Mouse (Mus musculus) left cerebral cortex, adult 2 months (tissue): ENCODE measurements around the gene Hnrnpdl. TPM values are rescaled to one million over a fixed set of nuclear protein-coding genes. Genes with fewer than 3 reads are reported as not detected.

Source experiments
- DNase-seq, 2 experiments: peaks; one replicate each; pipeline ENCODE4 v3.0.0; 2021 to 2022; ENCODE audit warnings: low spot score in 2 of 2, mixed read lengths in 1 of 2; ENCODE audit errors: extremely low spot score in 1 of 2
- H3K27ac ChIP-seq: fragments of 200-600 bp; 2 replicates; pipeline ENCODE4 v1.8.1; 2022
- H3K4me3 ChIP-seq: fragments of 200-600 bp; 2 replicates; pipeline ENCODE4 v1.8.1; 2022
- CTCF ChIP-seq: fragments of 200-600 bp; IDR thresholded peaks from 2 replicates; pipeline ENCODE4 v1.8.1; 2022; ENCODE audit warnings: antibody characterized with exemption, mild to moderate bottlenecking, moderate library complexity
- intact Hi-C: fragments of 180-260 bp; cut with DNase I; formaldehyde crosslinking; loops from one replicate; pipeline ENCODE4 v1.15.1; 2025
- total RNA-seq, 2 experiments: library from RNA; stranded (reverse); gene quantifications; 2 replicates each; pipeline ENCODE4 v1.2.3; 2021

The Hnrnpdl gene
- total RNA-seq, 2 experiments from 2014 or later: 177 to 178 TPM

DNA sequence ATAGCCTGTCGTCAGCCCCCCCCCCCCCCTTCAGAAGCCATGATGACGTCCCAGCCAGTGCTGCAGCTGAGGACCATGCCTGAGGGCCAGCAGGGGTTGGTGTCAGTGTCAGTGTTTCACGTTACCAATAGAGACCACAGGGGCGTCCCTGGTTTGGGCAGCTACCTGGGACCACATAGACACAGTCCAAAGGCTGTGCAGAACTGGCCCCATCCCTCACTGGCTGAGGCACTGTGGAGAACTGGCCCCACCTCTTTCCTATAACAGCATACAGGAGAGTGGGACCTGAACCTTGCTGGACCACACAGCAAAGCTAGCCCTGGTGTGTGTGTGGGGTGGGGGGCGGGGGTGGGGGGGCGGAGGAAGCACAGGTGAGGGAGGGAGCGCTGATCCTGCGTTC, 39.0 kb downstream of the Hnrnpdl start:
- no peak for DNase-seq
- intact Hi-C loops: no loop called here
- TF ChIP-seq CTCF: no peak
- Histone ChIP-seq H3K27ac (no peak overlapping the region), H3K4me3 (no peak overlapping the region)

- Histone ChIP-seq H3K27ac (no peak overlapping the region), H3K4me3 (no peak overlapping the region)
- intact Hi-C loops: no loop called here
- no peak for TF ChIP-seq CTCF
- no peak for DNase-seq
These were observed 39.4 kb downstream of the Hnrnpdl start for GRCm38 (mm10) chr5:100000048-100000447.

DNA sequence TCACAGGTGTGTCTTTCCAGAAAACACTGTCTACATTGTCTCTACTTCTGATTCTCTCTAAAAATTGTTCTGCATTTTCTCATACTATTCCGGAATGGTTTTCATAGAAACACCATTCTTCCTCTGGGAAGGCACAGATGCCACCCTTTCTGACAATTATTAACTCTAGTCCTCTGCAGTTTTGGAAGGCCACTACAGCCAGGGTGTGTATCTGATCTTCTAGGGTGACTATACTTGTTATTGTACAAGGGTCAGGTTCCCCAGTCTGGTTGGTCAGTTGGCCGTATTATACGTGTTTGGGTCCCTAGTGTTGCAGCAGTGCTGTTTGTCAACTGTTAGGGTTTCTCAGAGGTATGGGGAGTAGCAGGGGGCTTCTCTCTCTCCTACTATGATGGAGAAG, 44.8 kb downstream of the Hnrnpdl start:
- intact Hi-C loops: no loop called here
- no peak for DNase-seq
- no peak for TF ChIP-seq CTCF
- H3K27ac ChIP-seq: no peak overlapping the region
- no peak overlapping the region for H3K4me3 ChIP-seq

DNA sequence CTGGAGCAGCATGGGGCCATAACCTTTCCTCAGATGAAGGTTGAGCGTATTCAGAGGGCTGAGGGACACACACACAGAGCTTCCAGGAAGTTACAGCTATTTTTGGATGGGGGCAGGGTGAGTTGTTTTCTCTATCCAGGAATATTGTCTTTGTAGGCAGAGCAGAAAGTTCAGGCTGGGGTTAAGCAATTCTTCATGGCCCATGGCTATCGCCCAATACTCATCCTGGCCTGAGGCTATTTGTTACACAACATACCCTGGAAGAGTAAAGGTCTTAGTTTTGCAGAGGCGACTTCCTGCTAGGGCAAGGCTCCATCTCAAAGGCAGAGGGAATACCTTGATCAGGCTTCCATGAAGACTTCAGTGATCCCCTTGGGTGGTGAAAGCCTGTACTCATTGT, 45.3 kb downstream of the Hnrnpdl start:
- no peak for TF ChIP-seq CTCF
- H3K4me3 ChIP-seq: no peak overlapping the region
- no peak for DNase-seq
- H3K27ac ChIP-seq: no peak overlapping the region
- intact Hi-C loops: no loop called here

Other genes with a start within 250 kb of the Hnrnpdl start
- 1 to 10 TPM in 1 of 2 experiments, under 1 TPM in 1; 0.77 to 1.2 TPM for gene Vamp9, start 133.4 kb downstream of the Hnrnpdl start, total RNA-seq
- 100 to 1,000 TPM; 194 to 222 TPM for gene Hnrnpd, start 60.7 kb downstream of the Hnrnpdl start, total RNA-seq
- gene 4930524J08Rik, start 60.6 kb downstream of the Hnrnpdl start, total RNA-seq: 1 to 10 TPM; 1.9 TPM
- gene Enoph1, start 321 bp upstream of the Hnrnpdl start, total RNA-seq: 10 to 100 TPM; 50.3 to 55.7 TPM
- 10 to 100 TPM; 41.5 to 46.9 TPM for gene Tmem150c, start 120.1 kb upstream of the Hnrnpdl start, total RNA-seq